Mouse (Mus musculus) lung, embryonic 16.5 days (tissue): ENCODE data around the gene Ppp1r1b. TPM values are rescaled to one million over a fixed set of nuclear protein-coding genes. Genes with fewer than 3 reads are reported as not detected.

Experiments
- ATAC-seq: fragments of 200-750 bp; cut with Nextera tagmentation; 2 replicates; pipeline ENCODE4 v1.8.0; 2017; ENCODE audit warnings: low read depth, mild to moderate bottlenecking, moderate library complexity
- H3K27ac ChIP-seq: fragments of 300-500 bp; sonication (generic); 2 replicates; pipeline ENCODE4 v1.5.1; 2014; ENCODE audit warnings: mild to moderate bottlenecking, control low read depth, low read length
- H3K27me3 ChIP-seq: fragments of 300-500 bp; sonication (generic); 2 replicates; pipeline ENCODE4 v1.6.1; 2014; ENCODE audit warnings: low read depth, low read length, mixed read lengths; ENCODE audit not compliant: control insufficient read depth, insufficient read depth
- H3K36me3 ChIP-seq: fragments of 300-500 bp; sonication (generic); 2 replicates; pipeline ENCODE4 v1.6.1; 2014; ENCODE audit warnings: low read length; ENCODE audit not compliant: control insufficient read depth, insufficient read depth
- H3K4me1 ChIP-seq: fragments of 300-500 bp; sonication (generic); replicated peaks from 2 replicates; pipeline ENCODE4 v1.6.1; 2014; ENCODE audit warnings: low read length, mixed read lengths; ENCODE audit not compliant: control insufficient read depth, insufficient read depth
- H3K4me2 ChIP-seq: fragments of 300-500 bp; sonication (generic); 2 replicates; pipeline ENCODE4 v1.6.1; 2014; ENCODE audit warnings: low read depth, low read length, control low read depth
- H3K4me3 ChIP-seq: fragments of 300-500 bp; sonication (generic); 2 replicates; pipeline ENCODE4 v1.5.1; 2014; ENCODE audit warnings: mild to moderate bottlenecking, low read length, control low read depth
- H3K9ac ChIP-seq: fragments of 300-500 bp; sonication (generic); 2 replicates; pipeline ENCODE4 v1.6.1; 2014; ENCODE audit warnings: low read length, control low read depth
- H3K9me3 ChIP-seq: fragments of 300-500 bp; sonication (generic); 2 replicates; pipeline ENCODE4 v1.6.1; 2016; ENCODE audit warnings: low read length; ENCODE audit not compliant: control insufficient read depth
- WGBS: fragments of 180-500 bp; shearing (Covaris S2); extraction: QIAGEN DNeasy Blood & Tissue Kit; methylation state at CpG from one replicate; pipeline ENCODE4 v1.1.7; 2014; 5-methylcytosine and 5-hydroxymethylcytosine counted together
- polyA plus RNA-seq: library from polyadenylated mRNA; unstranded; fragments of >200 nt; fragmentation: Nextera tagmentation; extraction: Ambion mirVana; gene quantifications from 2 replicates; pipeline ENCODE4 v1.2.1, GENCODE M21; 2015

Ppp1r1b gene
- polyA plus RNA-seq, 1 experiment from 2014 or later, result 6.1 TPM

DNA sequence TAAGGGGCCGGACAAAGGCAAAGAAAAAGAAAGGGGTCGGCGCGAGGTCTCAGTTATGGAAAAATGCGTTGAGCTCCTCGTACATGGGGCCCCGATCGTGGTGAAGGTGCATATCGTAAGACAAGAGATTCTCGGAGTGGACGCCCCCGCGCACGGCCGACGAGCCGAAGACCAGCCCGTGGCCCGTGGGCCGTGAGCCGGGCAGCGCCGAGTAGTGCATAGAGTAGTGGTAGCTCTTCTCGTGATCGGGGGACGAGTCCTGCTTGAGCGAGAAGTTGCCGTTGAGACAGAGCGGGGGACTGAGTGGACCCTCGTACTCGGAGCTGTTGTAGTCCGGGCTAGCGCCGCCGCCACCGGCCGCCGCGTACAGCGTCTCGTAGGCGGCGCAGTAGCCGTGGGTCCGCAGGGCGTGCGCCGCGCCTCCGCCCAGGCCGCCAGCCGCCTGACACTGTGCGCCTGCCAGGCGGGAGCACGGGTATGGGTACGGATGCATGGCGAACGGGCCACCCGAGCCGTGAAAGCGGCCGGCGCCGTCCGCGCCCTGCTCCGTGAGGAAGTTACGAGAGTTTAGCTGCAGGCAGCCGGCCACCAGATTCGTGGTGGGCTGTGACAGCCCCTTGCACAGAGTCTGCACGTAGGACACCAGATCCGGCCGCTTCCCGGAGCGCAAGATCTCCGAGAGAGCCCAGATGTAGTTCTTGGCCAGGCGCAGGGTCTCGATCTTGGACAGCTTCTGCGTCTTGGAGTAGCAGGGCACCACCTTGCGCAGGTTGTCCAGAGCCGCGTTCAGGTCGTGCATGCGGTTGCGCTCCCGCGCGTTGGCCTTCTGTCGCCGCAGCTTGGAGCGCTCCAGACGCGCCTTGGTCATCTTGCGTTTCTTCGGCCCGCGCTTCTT lies 20.8 kb upstream of the Ppp1r1b start:
- no peaks in the 10 kb centered on the region for H3K36me3 ChIP-seq
- ATAC-seq, result peak; percentile 29
- peaks cover 13% of the 10 kb centered on the region for H3K4me1 ChIP-seq
- peak overlapping the region; percentile 31 for H3K4me3 ChIP-seq
- peak overlapping the region; percentile 33 for H3K4me2 ChIP-seq
- H3K9me3 ChIP-seq, result no peaks in the 10 kb centered on the region
- no peak overlapping the region for H3K9ac ChIP-seq
- peaks cover 99% of the 10 kb centered on the region for H3K27me3 ChIP-seq
- under 1% methylated on average over 96 of the region's 97 CpGs for WGBS
- H3K27ac ChIP-seq, result no peak overlapping the region

GRCm38 (mm10) chr11:98328031-98328370 lies 20.2 kb upstream of the Ppp1r1b start:
- ATAC-seq, result no peak
- Histone ChIP-seq H3K9me3 (no peaks in the 10 kb centered on the region), H3K27ac (no peak overlapping the region), H3K4me1 (peaks cover 13% of the 10 kb centered on the region), H3K9ac (no peak overlapping the region), H3K4me2 (peak overlapping the region; percentile 44), H3K4me3 (peak overlapping the region; percentile 31), H3K27me3 (peaks cover 99% of the 10 kb centered on the region), H3K36me3 (no peaks in the 10 kb centered on the region)
- under 1% methylated on average over 33 of the region's 35 CpGs for WGBS

DNA sequence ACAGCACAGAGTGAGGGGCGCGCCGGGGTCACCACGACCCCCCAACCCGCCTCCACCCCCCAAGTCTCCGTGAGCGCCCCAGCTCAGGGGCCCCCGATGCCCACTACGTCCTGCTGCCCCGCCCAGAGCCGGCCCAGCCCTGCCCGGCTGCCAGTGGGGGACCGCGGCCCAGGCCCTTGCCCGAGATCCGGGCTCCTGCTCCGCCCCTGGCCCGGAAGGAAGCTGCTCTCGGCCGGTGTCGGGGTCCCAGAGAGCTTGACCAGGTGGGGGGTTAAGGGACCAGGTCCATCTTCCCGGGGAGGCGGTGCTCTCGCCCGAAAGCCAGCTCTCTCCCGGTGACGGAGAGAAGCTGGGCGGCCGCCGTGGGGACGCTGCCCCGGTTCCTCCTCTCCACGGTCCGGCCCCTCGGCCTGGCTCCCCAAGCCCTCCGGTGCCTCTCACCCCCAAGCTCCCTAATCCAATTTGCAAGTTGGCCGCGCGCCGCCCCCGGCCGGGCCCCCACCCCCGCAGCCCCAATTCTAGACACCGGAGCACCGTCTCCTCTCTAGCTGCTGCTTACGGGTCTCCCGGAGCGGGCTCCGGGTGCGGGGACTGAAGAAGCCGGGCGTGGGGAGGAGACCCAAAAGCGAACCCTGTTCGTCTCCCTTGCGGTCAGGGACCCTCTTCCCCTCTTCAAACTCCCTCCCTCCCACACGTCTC lies 19.7 kb upstream of the Ppp1r1b start:
- no peak; the same call in 1 of the 2 replicates for ATAC-seq
- Histone ChIP-seq H3K4me3 (peak overlapping the region; percentile 31), H3K27ac (no peak overlapping the region), H3K4me2 (peak overlapping the region; percentile 44), H3K4me1 (peaks cover 13% of the 10 kb centered on the region), H3K9ac (no peak overlapping the region), H3K9me3 (no peaks in the 10 kb centered on the region), H3K36me3 (no peaks in the 10 kb centered on the region), H3K27me3 (peaks cover 99% of the 10 kb centered on the region)
- under 1% methylated on average over 43 of the region's 56 CpGs for WGBS

GRCm38 (mm10) chr11:98329081-98329959 lies 18.9 kb upstream of the Ppp1r1b start, which contains the start of gene Neurod2:
TSS of gene Neurod2 (minus strand) at chr11:98329648.
- Histone ChIP-seq H3K4me1 (peaks cover 13% of the 10 kb centered on the region), H3K4me3 (peak within 1 kb of the TSS; percentile 31), H3K9me3 (no peaks in the 10 kb centered on the region), H3K9ac (no peak within 1 kb of the TSS), H3K27me3 (peaks cover 99% of the 10 kb centered on the region), H3K27ac (no peak within 1 kb of the TSS), H3K4me2 (peak within 1 kb of the TSS; percentile 44), H3K36me3 (no peaks in the 10 kb centered on the region)
- no peak for ATAC-seq
- WGBS, result 3% methylated on average over 38 of the region's 38 CpGs

DNA sequence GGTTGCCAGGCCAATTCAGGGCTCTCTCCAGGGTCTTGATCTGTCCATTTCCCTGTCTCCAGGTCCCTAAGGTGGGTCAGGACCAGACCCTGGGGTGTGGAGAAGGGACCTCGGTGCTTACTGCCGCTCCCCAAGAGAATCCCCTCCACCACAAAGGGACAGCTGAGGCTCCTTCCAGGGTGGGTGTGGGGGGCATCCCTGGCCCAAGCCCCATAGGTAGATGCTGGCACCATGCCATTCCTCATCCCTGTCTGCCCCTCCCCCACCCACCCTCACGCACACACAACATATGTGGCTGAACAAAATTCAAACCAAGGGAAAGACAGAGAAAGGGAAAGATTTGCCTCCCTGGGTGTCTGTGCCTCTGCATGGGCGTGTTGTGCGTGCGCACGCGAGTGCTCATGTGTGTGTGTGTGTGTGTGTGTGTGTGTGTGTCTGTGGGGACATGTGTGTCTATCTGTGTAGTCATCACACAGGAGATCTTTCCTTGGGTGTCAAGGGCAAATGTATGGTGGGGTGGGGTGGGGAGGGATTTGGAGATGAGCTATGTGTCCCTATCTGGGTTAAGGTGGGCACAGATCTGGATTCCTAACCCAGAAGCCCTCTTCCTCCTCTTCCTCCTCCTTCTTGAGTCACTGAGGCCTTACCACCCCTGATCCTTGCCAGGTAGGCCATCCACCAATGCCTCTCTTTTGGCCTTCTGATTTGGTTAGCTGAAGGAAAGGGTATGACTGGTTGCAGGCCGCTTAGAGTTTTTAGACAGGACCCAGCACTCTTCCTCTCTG lies 18.1 kb upstream of the Ppp1r1b start:
- H3K27me3 ChIP-seq, result peaks cover 99% of the 10 kb centered on the region
- peaks cover 13% of the 10 kb centered on the region for H3K4me1 ChIP-seq
- no peak overlapping the region for H3K4me2 ChIP-seq
- 36% methylated on average over 9 of the region's 9 CpGs for WGBS
- no peak overlapping the region for H3K27ac ChIP-seq
- no peak overlapping the region for H3K9ac ChIP-seq
- H3K36me3 ChIP-seq, result no peaks in the 10 kb centered on the region
- no peak overlapping the region for H3K4me3 ChIP-seq
- no peak for ATAC-seq
- no peaks in the 10 kb centered on the region for H3K9me3 ChIP-seq

GRCm38 (mm10) chr11:98330745-98331204 lies 17.4 kb upstream of the Ppp1r1b start:
- no peak overlapping the region for H3K4me3 ChIP-seq
- WGBS, result 38% methylated on average over 2 of the region's 2 CpGs
- no peaks in the 10 kb centered on the region for H3K36me3 ChIP-seq
- no peak overlapping the region for H3K27ac ChIP-seq
- H3K27me3 ChIP-seq, result peaks cover 99% of the 10 kb centered on the region
- no peaks in the 10 kb centered on the region for H3K9me3 ChIP-seq
- H3K4me1 ChIP-seq, result peaks cover 13% of the 10 kb centered on the region
- ATAC-seq, result no peak
- no peak overlapping the region for H3K4me2 ChIP-seq
- no peak overlapping the region for H3K9ac ChIP-seq

GRCm38 (mm10) chr11:98331401-98331800 lies 16.8 kb upstream of the Ppp1r1b start:
- no peak overlapping the region for H3K27ac ChIP-seq
- H3K4me3 ChIP-seq, result no peak overlapping the region
- no peak overlapping the region for H3K9ac ChIP-seq
- no peaks in the 10 kb centered on the region for H3K9me3 ChIP-seq
- peaks cover 100% of the 10 kb centered on the region for H3K27me3 ChIP-seq
- H3K4me1 ChIP-seq, result peaks cover 13% of the 10 kb centered on the region
- H3K4me2 ChIP-seq, result no peak overlapping the region
- H3K36me3 ChIP-seq, result no peaks in the 10 kb centered on the region
- ATAC-seq, result no peak
- 40% methylated on average over 1 of the region's 1 CpGs for WGBS

- Histone ChIP-seq H3K9ac (no peak overlapping the region), H3K4me1 (peaks cover 12% of the 10 kb centered on the region), H3K4me2 (no peak overlapping the region), H3K27ac (no peak overlapping the region), H3K4me3 (no peak overlapping the region), H3K9me3 (no peaks in the 10 kb centered on the region), H3K36me3 (no peaks in the 10 kb centered on the region), H3K27me3 (peaks cover 100% of the 10 kb centered on the region)
- 85% methylated on average over 3 of the region's 3 CpGs for WGBS
- ATAC-seq, result no peak
These were observed 16.0 kb upstream of the Ppp1r1b start for GRCm38 (mm10) chr11:98332186-98332585.
